Mouse (Mus musculus) ES-Bruce4 (cell line): ENCODE results near the gene Stkld1. TPM values are rescaled to one million over a fixed set of nuclear protein-coding genes. Genes with fewer than 3 reads are reported as not detected.
A peak's percentile ranks its signal among the peaks of the same experiment; 100 is the strongest.

Experiments
- H3K27ac ChIP-seq: 2 replicates; pipeline ENCODE4 v1.5.1; 2012; ENCODE audit warnings: low read length, inconsistent platforms; ENCODE audit not compliant: insufficient read depth
- H3K27me3 ChIP-seq: 2 replicates; pipeline ENCODE4 v1.6.1; 2012; ENCODE audit warnings: mild to moderate bottlenecking, low read length, inconsistent platforms; ENCODE audit not compliant: control insufficient read depth, poor library complexity, insufficient read depth, severe bottlenecking
- H3K36me3 ChIP-seq: 2 replicates; pipeline ENCODE4 v1.6.1; 2012; ENCODE audit warnings: inconsistent platforms, mild to moderate bottlenecking, low read length, moderate library complexity; ENCODE audit not compliant: control insufficient read depth, poor library complexity, insufficient read depth, severe bottlenecking
- H3K4me1 ChIP-seq: one replicate; pipeline ENCODE4 v1.8.1; 2011; ENCODE audit warnings: low read length; ENCODE audit not compliant: control insufficient read depth, insufficient read depth
- H3K4me3 ChIP-seq: 2 replicates; pipeline ENCODE4 v1.5.1; 2011; ENCODE audit warnings: low read depth, mild to moderate bottlenecking, low read length
- H3K9ac ChIP-seq: 2 replicates; pipeline ENCODE4 v1.6.1; 2012; ENCODE audit warnings: low read depth, mild to moderate bottlenecking, inconsistent platforms; ENCODE audit not compliant: poor library complexity, severe bottlenecking
- H3K9me3 ChIP-seq: replicated peaks from 2 replicates; pipeline ENCODE4 v1.6.1; 2012; ENCODE audit warnings: mild to moderate bottlenecking, low read length, inconsistent platforms; ENCODE audit not compliant: control insufficient read depth, poor library complexity, insufficient read depth, severe bottlenecking
- CTCF ChIP-seq: IDR thresholded peaks from one replicate; pipeline ENCODE4 v1.8.1; 2011; ENCODE audit warnings: low read depth, low read length
- EP300 ChIP-seq: IDR thresholded peaks from 2 replicates; pipeline ENCODE4 v1.6.1; 2011; ENCODE audit warnings: low read depth, low read length; ENCODE audit not compliant: insufficient read depth
- POLR2A ChIP-seq: IDR thresholded peaks from one replicate; pipeline ENCODE4 v1.8.1; 2011; ENCODE audit warnings: low read length; ENCODE audit not compliant: insufficient read depth
- polyA plus RNA-seq: library from polyadenylated mRNA; stranded (reverse); fragments of >200 nt; gene quantifications from 2 replicates; pipeline ENCODE4 v1.2.4, GENCODE M21; 2011; ENCODE audit warnings: low read depth; ENCODE audit not compliant: missing spikeins, insufficient read depth, insufficient read length

The Stkld1 gene
- polyA plus RNA-seq, 1 experiment, result not detected

- Histone ChIP-seq H3K4me1 (no peaks in the 10 kb centered on the region), H3K4me3 (peak overlapping the region; percentile 92), H3K27ac (no peak overlapping the region), H3K27me3 (no peaks in the 10 kb centered on the region), H3K9me3 (no peaks in the 10 kb centered on the region), H3K36me3 (peaks cover 14% of the 10 kb centered on the region), H3K9ac (peak overlapping the region; percentile 73)
- TF ChIP-seq EP300 (no peak), CTCF (no peak), POLR2A (no peak)
These were observed 31.0 kb downstream of the Stkld1 start for GRCm38 (mm10) chr2:26964724-26965370.

- no peak for TF ChIP-seq POLR2A
- peak; percentile 4 for TF ChIP-seq CTCF
- Histone ChIP-seq H3K4me1 (no peaks in the 10 kb centered on the region), H3K4me3 (no peak overlapping the region), H3K9ac (no peak overlapping the region), H3K36me3 (no peaks in the 10 kb centered on the region), H3K27ac (no peak overlapping the region), H3K27me3 (no peaks in the 10 kb centered on the region), H3K9me3 (no peaks in the 10 kb centered on the region)
These were observed 33.4 kb downstream of the Stkld1 start for GRCm38 (mm10) chr2:26967262-26967661.

GRCm38 (mm10) chr2:26973116-26973515, 39.3 kb downstream of the Stkld1 start, which contains the start of gene Adamts13:
Gene Adamts13 (plus strand): TSS chr2:26973416.
- Histone ChIP-seq H3K9me3 (no peaks in the 10 kb centered on the region), H3K27me3 (no peaks in the 10 kb centered on the region), H3K9ac (no peak within 1 kb of the TSS), H3K4me3 (no peak within 1 kb of the TSS), H3K36me3 (no peaks in the 10 kb centered on the region), H3K27ac (no peak within 1 kb of the TSS), H3K4me1 (no peaks in the 10 kb centered on the region)
- TF ChIP-seq CTCF (no peak), EP300 (no peak), POLR2A (no peak)

GRCm38 (mm10) chr2:26973960-26974359, 40.1 kb downstream of the Stkld1 start:
- Histone ChIP-seq H3K4me3 (no peak overlapping the region), H3K9me3 (no peaks in the 10 kb centered on the region), H3K4me1 (no peaks in the 10 kb centered on the region), H3K9ac (no peak overlapping the region), H3K36me3 (no peaks in the 10 kb centered on the region), H3K27ac (no peak overlapping the region), H3K27me3 (no peaks in the 10 kb centered on the region)
- no peak for TF ChIP-seq CTCF

- no peak for TF ChIP-seq POLR2A
- TF ChIP-seq EP300, result no peak
- no peak for TF ChIP-seq CTCF
- Histone ChIP-seq H3K4me1 (no peaks in the 10 kb centered on the region), H3K36me3 (no peaks in the 10 kb centered on the region), H3K27me3 (no peaks in the 10 kb centered on the region), H3K27ac (no peak overlapping the region), H3K9me3 (no peaks in the 10 kb centered on the region), H3K9ac (no peak overlapping the region), H3K4me3 (no peak overlapping the region)
These were observed 46.5 kb downstream of the Stkld1 start for GRCm38 (mm10) chr2:26980361-26980760.

GRCm38 (mm10) chr2:26984179-26984578, 50.3 kb downstream of the Stkld1 start:
- H3K9me3 ChIP-seq, result no peaks in the 10 kb centered on the region
- no peaks in the 10 kb centered on the region for H3K4me1 ChIP-seq
- H3K27ac ChIP-seq, result no peak overlapping the region
- TF ChIP-seq CTCF (no peak), POLR2A (no peak), EP300 (no peak)
- H3K27me3 ChIP-seq, result no peaks in the 10 kb centered on the region
- no peak overlapping the region for H3K4me3 ChIP-seq
- H3K9ac ChIP-seq, result no peak overlapping the region
- H3K36me3 ChIP-seq, result no peaks in the 10 kb centered on the region
